Mouse (Mus musculus) induced T-regulatory cell, adult 2 months (primary cell): ENCODE results near the gene Mrpl2.
A peak's percentile ranks its signal among the peaks of the same experiment; 100 is the strongest.

Experiments used
- DNase-seq: peaks from one replicate; pipeline ENCODE4 v3.0.0-alpha.2; 2012; ENCODE audit warnings: low read depth

Mrpl2 gene

GRCm38 (mm10) chr17:46645561-46646321 lies at the start of gene Mrpl2, which contains the start of gene Klc4:
Mrpl2 (plus strand) TSS chr17:46646229.
Klc4 (minus strand) TSS chr17:46646022.
- DNase-seq = peak; percentile 99

DNA sequence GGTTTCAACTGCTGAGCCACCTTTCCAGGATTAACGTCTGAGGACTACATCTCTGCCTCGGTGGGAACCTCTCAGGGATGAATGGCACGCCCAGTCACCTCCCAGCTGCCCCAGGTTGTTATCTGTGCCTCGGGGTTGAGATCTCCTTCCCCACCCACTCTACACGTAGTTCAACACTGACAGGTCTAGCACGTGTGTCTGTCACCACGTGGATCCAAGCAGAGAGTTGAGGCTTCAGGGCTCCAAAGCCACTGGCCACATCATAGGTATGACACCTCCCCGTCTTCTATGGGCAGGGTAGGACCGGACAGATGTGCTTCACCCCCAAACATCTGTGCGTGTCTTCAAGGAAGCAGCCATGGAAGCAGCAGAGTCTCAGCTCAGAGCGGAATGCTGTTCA lies 48.1 kb upstream of the Mrpl2 start:
- DNase-seq = no peak

DNA sequence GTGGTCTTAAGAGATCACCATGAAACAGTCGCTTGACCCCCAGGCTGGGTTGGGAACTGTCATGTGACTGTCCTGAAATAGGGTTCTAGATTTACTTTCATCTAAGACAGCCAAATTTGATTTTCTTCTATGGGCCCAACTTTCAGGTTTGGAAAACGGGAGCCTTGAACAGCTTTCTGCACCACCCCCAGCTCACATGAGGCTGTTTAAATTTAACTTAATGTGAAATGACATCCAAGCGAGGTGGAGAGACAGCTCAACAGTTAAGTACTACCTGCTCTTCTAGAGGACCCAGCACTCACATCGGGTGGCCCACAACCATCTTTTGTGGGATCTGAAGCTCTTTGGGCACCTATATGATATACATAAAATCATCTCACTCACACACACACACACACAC lies 47.1 kb upstream of the Mrpl2 start:
- no peak for DNase-seq

- DNase-seq = peak; percentile 18
Measured at GRCm38 (mm10) chr17:46600569-46600968, 45.5 kb upstream of the Mrpl2 start.

DNA sequence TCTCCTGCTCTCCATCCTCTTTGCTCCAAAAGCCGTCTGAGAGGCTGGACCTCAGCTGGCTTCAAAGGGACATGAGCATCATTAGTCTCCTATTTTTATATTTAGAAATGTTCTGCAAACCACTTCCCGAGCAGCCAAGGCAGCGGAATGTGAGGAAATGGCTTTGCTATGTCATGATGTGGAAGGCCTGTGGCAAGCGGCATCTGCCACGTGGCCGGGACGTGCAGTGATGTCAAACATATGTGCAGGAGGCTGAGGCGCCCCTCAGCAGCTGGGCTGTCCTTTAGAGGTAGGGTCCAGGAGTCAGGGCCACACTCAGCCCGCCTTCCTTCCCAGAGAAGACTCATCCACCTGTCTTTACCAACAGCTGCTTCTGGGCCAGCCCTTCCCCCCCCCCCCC lies 43.8 kb upstream of the Mrpl2 start:
- DNase-seq = no peak

DNA sequence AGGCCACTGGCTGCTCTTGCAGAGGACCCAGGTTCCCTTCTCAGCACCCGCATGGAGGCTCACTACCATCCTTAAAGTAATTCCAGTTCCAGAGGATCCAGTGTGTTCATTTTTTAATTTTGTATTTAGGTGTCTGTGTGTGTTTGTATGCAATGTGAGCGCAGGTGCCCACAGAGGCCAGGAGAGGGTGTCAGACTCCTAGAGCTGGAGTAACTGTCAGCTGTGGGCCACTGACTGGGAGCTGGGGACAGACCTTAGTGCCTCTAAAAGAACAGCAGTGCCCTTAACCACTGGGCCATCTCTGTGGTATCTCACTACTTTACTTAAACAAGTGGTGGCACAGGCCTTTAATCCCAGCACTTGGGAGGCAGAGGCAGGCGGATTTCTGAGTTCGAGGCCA lies 42.8 kb upstream of the Mrpl2 start:
- no peak for DNase-seq

DNA sequence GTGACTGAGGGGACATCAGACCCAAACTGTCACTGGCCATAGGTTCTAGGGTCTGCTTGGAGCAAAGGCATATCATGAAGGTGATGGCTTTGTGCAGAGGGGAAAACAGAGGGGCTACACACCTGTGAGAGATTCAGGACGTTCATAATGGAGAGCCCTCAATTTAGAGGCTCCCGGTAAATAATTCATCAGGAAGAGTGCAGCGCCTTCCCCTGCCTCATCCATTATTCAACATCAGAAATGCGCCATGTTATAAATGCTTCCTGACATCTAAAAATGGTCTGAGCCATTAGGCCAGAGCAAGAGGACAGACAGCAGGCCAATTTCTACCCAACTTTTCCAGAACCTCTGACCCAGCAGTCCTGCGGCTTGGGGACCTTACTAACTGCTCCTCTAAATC lies 40.9 kb upstream of the Mrpl2 start:
- DNase-seq = no peak

GRCm38 (mm10) chr17:46605987-46606386 lies 40.0 kb upstream of the Mrpl2 start:
- DNase-seq = no peak

- no peak for DNase-seq
Measured at GRCm38 (mm10) chr17:46609721-46610514, 36.1 kb upstream of the Mrpl2 start.

DNA sequence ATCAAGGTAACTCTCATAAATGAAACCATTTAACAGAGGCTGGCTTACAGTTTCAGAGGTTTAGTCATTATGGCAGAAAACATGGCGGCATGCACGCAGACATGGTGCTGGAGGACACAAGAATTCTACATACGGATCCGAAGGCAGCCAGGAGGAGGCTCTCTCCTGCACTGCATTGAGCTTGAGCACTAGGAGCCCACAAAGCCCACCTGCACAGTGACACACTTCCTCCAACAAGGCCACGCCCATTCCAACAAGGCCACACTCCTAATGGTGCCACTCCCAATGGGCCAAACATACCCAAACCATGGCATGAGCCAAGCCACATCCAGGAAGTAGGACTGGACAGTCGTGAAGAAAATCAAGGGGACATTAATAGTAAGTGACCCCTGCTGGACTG lies 34.7 kb upstream of the Mrpl2 start:
- DNase-seq = no peak

DNA sequence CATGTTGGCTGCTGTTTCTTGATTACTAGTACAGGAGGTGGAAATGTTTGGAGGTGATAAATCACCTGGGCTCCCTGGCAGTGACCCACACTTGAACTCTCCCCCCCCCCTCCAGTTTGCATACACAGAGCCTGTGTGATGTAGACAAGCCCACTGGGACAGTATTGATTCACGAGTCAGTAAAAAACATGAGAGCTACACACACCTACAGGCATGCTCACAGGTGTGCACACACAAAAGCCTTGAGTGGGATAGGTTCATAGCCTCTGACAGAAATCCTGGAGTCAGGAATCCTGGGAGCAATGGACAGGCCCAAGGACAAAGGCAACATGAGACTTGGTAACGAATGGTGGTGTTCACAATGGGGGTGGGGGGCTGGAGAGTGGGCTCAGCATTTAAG lies 33.8 kb upstream of the Mrpl2 start:
- no peak for DNase-seq

- no peak for DNase-seq
Measured at GRCm38 (mm10) chr17:46612820-46613219, 33.2 kb upstream of the Mrpl2 start.

- no peak for DNase-seq
Measured at GRCm38 (mm10) chr17:46613229-46613628, 32.8 kb upstream of the Mrpl2 start.

DNA sequence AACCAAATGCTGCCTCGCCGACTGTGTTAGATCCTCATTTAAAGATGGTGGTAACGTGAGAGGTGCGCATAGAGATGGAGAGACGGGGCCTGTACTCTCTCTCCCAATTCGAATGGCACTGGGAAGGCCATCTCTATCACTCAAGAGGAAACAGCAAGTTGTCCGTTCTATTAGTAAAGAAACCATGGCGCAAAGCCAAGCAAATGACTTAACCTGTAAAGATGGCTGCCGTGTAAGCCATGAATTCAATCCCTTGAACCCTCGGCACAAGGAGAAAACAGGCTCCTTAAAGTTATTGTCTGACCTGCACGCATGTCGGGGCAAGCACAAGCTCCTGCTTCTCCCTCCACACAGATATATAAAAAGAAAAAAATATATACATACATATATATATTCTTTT lies 28.2 kb upstream of the Mrpl2 start:
- no peak for DNase-seq

DNA sequence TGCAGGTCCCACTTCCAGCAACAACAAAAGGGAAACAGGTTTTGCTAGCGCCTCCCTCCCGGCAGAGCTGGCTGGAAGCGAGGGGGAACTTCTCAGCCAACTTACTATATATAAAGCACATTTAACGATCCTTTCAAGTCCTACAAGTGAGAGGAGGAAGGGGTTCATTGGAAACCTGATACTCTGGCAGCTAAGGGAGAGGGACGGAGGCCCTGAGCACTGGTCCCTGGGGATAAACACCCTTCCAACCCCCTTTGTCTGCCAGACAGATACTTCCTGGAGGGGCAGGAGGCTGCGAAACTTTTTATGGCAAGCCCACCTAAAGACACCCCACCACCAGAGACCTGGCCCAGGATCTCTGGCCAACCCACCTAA lies 27.6 kb upstream of the Mrpl2 start:
- no peak for DNase-seq

GRCm38 (mm10) chr17:46618769-46619682 lies 27.0 kb upstream of the Mrpl2 start:
- DNase-seq = no peak

DNA sequence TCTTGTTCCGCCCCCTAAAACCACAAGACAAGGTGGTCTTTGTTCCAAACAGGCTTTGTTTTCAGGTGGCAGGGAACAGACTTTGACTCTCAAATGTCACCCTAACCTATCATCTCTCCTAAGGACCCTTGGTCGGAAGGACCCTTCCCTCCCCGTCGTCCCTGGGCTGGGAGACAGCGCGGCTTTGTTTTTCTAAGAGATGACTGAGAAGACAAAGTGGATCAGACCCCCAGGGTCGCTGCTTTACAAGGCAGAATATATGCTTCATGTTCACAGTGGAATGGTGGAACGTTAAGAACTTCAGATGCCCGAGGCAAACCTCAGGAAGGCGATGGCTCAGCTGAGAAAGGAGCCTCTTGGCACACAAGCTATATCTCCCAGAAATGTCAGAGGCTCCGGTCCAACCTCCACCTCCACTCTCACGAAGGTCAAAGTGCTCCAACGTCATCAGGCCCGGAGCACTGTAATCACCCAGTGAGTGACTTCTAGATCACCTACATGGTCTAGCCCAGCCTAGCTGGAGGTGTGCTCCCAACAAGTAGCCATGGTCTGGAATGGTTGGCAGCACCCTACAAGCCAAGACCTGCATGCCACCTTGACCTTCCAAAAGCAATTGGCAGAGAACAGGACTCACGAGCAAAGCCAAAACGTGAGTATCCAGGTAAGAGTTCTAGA lies 26.2 kb upstream of the Mrpl2 start:
- no peak for DNase-seq

- no peak for DNase-seq
Measured at GRCm38 (mm10) chr17:46621324-46621723, 24.7 kb upstream of the Mrpl2 start.

DNA sequence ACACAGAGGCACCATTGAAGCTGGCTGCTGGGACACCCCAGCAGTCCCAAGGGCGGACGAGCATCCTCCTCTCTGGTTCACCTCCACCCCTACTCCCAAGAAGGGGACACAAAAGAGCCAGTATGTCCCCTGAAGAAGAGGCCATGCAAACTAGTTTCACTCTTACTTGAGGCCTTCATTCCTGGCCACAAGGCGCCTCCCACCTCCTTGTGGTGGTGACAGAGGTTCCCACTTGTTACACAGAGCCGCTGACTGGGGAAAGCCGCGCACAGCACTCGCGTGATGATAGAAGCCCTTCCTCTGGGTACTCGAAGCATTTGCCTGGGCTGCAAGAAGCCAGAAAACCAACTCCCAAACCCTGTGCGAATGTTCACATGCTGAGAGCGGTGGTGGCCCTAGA lies 23.8 kb upstream of the Mrpl2 start:
- DNase-seq = no peak

DNA sequence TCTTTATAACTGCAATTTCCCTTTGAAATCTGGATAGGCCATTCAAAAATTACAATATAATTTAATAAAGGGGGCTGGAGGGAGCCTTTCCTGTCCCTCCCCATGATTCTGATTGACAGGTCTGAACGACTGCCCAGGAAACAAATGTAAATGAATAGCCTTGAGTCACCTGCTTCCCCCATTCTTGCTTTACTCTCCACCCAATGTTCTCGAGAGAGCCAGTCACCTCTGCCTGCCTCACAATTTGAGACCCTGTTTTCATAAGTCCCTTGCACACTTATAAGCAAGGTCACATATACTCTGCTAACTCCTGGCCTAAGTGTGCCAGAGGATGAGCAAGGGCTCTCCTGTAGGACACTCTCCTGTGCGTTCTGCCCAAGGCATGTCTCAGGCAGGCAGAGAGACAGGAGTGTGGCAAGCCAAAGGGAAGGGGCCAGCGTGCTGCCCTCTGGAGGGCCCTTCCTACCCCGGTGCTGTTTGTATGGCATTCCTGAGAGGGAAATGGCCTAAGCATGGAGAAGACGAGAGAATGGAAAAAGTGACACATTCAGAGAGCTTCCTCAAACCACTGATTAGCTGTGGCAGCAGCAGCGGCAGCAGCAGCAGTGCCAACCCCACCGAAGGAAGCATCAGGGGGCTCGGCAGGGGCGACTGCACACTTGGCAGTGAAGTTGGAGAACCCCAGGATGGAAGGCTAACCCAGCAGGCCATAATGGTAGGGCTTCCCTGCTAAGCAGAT lies 22.0 kb upstream of the Mrpl2 start:
- no peak for DNase-seq

GRCm38 (mm10) chr17:46624598-46624997 lies 21.4 kb upstream of the Mrpl2 start:
- DNase-seq = no peak
